Mouse (Mus musculus): ENCODE measurements around the gene March6.

DNA sequence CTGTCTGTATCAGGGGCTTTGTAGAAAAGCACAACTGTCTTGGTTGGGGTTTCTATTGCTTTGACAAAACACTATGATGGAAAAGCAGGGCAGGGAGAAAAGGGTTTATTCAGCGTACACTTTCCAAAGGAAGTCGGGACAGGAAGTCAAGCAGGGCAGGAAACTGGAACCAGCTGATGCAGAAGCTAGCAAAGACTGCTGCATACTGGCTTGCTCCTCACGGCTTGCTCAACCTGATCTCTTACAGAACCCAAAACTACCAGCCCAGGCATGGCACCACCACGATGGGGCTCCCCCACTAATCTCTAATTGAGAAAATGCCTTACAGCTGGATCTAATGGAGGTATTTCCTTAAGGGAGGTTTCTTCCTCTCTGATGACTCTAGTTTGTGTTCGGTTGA lies 16.6 kb upstream of the March6 start:
- TF ChIP-seq EP300 (IDR thresholded peaks at IDR 0.05; ENCODE audit: low read depth), result no peak
- TF ChIP-seq CTCF (IDR thresholded peaks at IDR 0.05; ENCODE audit: low read depth), result no peak
